Mouse (Mus musculus) WW6 (cell line): ENCODE measurements around the gene Armh3.
A peak's percentile ranks its signal among the peaks of the same experiment; 100 is the strongest.
"Not testable (repeated sequence)": the region's sequence is repeated elsewhere in the genome, so short reads cannot be mapped to it uniquely, and the experiment has no call there.

Experiments
- DNase-seq: peaks from one replicate; pipeline ENCODE4 v3.0.0-alpha.2; 2013; ENCODE audit warnings: low read depth, low spot score

Gene Armh3

DNA sequence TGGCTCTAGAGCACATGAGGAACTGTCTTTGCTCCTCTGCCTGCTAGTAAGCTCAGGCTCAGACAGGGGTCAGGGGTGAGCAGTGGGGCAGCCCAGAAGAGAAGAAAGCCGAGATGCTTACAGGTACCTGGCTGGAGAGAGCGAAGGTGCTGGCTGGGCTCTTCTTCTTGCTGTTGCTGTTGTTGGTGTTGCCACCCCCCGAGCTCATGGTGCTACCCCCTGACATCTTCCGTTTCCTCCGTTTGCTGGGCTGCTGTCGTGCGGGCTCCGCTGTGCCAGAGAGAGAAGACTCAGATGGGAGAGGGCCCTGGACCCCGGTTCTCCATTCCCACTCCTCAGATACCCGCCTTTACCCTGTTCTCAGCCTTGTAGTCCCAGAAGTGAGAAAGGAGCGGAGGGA lies 35.6 kb upstream of the Armh3 start:
- no peak for DNase-seq

DNA sequence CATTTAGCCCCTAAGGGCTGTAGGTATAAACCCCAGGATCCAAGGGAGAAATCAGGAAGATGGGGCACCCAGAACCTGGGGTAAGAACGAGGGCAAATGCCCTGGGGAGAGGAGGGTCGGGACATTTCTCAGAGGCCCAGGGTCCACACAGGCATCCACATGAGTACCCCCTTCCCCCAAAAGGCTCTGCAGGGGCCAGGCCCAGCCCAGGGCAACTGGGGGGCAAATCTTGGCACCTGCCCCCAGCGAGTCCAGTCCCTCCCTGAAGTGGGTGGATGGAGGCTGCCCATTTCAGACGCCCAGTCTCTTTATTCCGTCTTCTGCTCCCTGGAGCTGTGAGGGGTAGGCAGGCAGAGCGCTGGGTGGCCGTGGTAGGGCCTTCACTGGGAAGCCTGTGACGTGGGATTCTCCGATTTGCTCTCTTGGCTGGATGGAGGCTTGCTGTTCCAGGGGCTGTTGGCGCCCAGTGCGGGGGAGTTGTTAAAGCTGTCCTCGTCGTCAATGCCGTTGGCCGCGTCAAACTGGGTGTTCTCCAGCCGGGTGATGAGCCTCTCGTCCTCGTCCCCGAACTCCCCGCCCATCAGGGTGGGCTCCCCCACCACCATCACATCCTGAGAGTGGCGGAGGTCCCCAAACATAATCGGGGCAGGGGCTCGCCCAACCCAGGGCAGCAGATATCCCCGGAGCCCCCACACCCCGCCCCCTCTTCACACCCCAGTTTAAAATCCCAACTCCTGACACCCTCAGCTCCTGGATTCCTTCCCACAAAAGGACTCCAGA lies 34.6 kb upstream of the Armh3 start:
- no peak for DNase-seq

GRCm38 (mm10) chr19:46031689-46032432 lies 33.6 kb upstream of the Armh3 start:
- DNase-seq, result no peak

DNA sequence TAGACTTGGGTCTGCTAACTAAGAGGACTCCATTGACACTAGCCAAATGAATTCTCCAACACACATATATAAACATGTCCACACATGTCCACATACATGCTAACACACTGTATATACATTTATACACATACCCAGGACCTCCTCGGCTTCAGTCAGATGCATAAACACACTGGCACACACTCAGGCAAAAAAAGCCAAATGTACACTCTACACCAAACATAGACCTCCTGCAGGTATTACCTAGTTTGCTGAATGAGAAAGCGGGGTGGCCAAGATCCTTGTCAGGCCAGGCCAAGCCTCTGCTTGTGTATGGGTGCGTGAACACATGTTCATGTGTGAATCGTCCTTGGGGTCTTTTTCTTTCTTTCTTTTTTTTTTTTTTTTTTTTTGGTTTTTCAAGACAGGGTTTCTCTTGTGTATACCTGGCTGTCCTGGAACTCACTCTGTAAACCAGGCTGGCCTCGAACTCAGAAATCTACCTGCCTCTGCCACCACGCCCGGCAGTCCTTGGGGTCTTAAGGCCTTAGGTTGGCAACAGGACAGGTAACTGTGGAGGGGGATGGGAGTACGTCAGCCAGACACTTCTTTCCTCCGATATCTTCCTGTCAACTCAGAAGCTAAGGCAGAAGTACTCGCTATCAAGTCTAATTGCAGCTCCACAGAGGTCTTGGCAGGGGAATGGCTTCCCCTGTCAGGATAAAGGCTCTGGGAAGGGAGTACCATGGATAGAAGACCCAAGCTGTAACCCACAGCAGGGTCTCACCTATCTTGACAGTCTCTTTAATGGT lies 32.1 kb upstream of the Armh3 start:
- no peak for DNase-seq

- no peak for DNase-seq
Observed at GRCm38 (mm10) chr19:46029652-46030051, 31.4 kb upstream of the Armh3 start.

DNA sequence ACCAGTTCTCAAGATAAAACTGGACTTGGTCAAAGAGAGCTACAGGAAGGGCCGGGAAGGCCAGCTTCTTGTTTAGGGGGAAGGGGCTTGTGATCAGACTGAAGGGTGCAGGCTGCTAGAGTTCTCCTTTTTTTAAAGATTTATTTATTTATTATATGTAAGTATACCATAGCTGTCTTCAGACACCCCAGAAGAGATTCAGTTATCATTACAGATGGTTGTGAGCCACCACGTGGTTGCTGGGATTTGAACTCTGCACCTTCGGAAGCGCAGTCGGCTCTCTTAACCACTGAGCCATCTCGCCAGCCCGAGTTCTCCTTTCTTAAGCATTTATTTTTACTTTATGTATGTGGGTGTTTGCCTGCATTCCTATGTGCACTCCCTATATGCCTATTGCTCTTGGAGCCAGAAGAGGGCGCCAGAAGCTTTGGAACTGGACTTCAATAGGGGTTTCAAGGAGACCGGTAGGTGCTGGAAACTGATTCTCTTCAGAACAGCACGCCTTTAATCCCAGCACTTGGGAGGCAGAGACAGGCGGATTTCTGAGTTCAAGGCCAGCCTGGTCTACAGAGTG lies 30.5 kb upstream of the Armh3 start:
- DNase-seq, result no peak

DNA sequence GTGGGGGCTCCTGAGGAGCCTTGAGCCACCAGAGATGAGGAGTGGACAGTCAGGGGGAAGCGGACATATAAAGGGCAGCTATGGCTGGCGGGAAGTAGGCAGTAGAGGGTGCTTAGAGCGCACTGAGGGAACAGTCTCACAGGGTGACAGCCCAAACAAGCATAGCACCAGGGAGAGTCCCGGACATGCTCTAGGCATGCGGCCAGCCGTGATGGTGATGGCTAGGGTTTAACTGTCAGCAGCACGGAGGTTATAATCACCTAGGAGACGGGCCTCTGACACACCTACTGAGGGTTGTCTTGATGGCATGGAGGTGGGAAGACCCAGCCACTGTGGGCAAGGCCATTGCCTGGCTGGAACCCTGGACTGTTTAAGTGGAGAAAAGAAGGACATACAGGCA lies 28.3 kb upstream of the Armh3 start:
- no peak for DNase-seq

- DNase-seq, result no peak
Observed at GRCm38 (mm10) chr19:46024959-46025358, 26.7 kb upstream of the Armh3 start.

DNA sequence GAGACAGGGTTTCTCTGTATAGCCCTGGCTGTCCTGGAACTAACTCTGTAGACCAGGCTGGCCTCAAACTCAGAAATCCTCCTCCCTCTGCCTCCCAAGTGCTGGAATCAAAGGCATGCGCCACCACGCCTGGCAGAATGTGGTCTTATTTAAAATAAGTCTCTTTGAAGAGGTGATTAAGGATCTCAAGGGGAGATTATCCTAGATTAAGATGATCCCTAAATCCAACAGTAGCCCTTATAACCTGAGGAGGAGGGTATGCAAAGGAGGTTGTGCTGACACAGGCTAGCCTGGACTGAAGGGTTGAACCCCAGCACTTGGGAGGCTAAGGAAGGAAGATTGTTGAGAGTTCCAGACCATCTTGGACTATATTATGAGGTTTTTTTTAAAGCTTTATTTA lies 17.7 kb upstream of the Armh3 start:
- no peak for DNase-seq

DNA sequence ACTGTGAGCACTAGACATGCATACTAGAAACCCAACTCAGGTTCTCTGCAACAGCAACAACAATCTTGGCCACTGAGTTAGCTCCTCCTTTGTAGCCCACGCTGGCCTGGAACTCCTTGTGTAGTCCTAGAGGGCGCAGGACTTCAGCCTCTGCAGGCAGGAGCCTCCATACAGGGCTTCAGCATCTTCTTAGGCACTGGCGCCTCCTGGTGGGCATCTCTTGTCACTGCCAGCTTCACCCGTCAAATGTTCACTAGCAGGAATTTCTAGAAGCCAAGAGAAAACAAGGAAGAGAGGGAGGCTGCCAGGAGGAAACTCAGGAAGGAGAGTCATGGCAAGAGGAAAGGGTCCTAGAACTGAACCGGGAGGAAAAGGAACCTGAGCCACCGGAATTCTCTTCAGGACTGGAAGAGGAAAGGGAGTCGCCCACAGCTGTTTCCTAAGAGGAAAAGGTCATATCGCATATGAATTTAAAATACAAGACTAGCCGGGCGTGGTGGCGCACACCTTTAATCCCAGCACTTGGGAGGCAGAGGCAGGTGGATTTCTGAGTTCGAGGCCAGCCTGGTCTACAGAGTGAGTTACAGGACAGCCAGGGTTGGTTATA lies 16.4 kb upstream of the Armh3 start:
- DNase-seq, result peak; percentile 86

- no peak for DNase-seq
Observed at GRCm38 (mm10) chr19:46005680-46006079, 7.4 kb upstream of the Armh3 start.

GRCm38 (mm10) chr19:46004814-46005466 lies 6.7 kb upstream of the Armh3 start:
- DNase-seq, result no peak

GRCm38 (mm10) chr19:46003371-46004226 lies 5.3 kb upstream of the Armh3 start, which contains the start of gene Hps6:
TSS of gene Hps6 (plus strand) at chr19:46003508.
- DNase-seq, result no peak

DNA sequence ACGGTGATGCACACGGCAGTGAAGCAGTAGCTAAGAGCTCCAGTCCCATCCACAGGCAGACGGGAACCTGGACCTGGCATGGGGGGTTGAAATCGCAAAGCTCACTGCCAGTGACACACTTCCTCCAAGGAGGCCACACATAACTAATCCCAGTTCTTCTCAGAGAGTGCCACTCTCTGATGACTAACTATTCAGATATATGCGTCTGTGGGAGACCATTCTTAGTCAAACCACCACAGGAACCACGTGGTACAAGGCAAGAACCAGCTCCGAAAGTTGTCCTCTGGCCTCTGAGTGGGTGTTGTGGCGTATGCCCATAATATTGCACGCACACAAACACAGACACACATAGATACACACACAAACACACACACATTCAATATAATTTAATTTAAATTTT lies 4.0 kb upstream of the Armh3 start:
- DNase-seq, result no peak

DNA sequence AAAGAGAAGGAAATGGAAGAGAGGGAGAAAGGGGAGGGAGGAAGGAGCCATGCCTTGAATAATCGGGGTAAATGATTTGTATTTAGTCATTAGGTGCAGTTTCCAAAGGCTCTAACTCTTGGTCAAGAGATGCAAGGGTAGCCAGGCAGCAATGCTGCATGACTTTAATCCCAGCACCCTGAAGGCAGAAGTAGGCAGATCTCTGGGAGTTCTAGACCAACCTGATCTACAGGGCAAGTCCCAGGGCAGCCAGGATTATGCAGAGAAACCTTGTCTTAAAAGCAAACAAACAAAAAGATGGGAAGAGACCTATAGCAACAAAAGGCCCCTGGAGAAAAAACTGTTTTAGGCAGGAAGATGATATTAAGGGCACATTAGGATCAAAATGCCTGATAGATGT lies 1.1 kb upstream of the Armh3 start:
- DNase-seq, result no peak

DNA sequence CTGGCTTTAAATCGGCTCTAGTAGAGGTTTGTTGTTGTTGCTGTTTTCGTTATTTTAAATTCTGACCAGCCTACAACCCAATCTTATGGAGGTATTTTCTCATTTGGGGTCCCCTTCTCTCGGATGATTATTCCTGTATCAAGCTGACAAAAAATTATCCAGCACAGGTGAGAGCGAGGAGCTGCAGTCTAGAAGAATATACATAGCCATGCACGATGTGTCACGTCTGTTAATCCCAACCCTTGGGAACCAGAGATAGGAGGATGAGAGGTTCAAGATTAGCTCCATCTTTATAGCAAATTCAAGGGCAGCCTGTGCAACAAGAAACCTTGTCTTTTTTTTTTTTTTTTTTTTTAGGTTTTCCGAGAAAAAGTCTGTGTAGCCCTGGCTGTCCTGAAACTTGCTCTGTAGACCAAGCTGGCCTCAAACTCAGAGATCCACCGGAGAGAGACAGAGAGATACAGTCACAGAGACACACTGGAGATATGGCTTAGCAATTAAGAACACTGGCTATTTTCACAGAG lies 468 bp upstream of the Armh3 start:
- DNase-seq, result no peak

GRCm38 (mm10) chr19:45997365-45997764 lies 923 bp downstream of the Armh3 start:
- DNase-seq, result no peak

DNA sequence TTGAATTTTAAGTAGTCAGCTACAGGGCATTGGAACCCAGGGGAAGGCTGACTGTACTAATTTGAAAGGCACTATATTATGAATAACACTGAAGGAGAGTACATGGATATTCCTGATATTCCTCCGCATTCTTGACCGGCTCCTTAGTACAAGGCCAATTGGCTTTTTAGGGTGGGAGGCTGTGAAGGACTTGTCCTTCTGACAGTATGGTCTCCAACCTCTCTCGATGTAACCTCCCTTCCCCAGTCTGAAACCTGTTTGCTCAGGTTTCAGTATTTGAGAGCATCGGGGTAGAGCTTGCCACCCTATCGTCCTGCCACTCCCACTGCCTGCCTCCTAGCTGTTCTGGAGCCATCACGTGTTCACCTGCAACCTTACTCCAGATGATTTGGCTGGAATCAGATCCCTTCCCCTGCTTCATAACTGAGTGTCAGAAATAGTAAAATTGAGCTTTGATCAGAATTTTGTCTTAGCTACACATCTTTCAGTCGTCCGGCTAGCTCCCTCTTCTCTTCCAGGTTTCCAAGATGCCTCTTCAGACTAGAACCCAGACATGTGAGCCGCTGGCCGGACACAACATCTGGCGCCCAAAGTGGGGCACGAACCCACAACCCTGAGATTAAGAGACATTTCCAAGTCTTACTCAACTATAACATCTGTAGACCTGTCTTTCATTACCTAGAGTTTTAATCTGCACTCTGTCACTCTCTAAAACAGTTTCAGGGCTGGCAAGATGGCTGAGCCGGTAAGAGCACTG lies 4.1 kb downstream of the Armh3 start:
- no peak for DNase-seq

GRCm38 (mm10) chr19:45993441-45993840 lies 4.8 kb downstream of the Armh3 start:
- not testable (repeated sequence) for DNase-seq
